Mouse (Mus musculus) liver, adult 2 months (tissue): ENCODE results near the gene Myh14. TPM values are rescaled to one million over a fixed set of nuclear protein-coding genes. Genes with fewer than 3 reads are reported as not detected.

Source experiments
- DNase-seq: peaks from one replicate; pipeline ENCODE4 v3.0.0-alpha.2; 2011; ENCODE audit warnings: low read depth, low spot score; ENCODE audit errors: extremely low read depth
- H3K27ac ChIP-seq: fragments of 200-500 bp; replicated peaks from 2 replicates; pipeline ENCODE4 v1.5.1; 2012; ENCODE audit warnings: low read depth, mild to moderate bottlenecking, control low read depth, inconsistent platforms, low read length; ENCODE audit not compliant: insufficient read depth
- H3K27me3 ChIP-seq: fragments of 200-500 bp; 2 replicates; pipeline ENCODE4 v1.6.1; 2012; ENCODE audit warnings: mild to moderate bottlenecking, moderate library complexity, low read length, inconsistent platforms; ENCODE audit not compliant: control insufficient read depth, insufficient read depth
- H3K36me3 ChIP-seq: fragments of 200-500 bp; 2 replicates; pipeline ENCODE4 v1.6.1; 2012; ENCODE audit warnings: low read length, inconsistent platforms; ENCODE audit not compliant: control insufficient read depth, insufficient read depth
- H3K4me1 ChIP-seq: fragments of 200-500 bp; 2 replicates; pipeline ENCODE4 v1.6.1; 2011; ENCODE audit warnings: low read length; ENCODE audit not compliant: control insufficient read depth, insufficient read depth
- H3K4me3 ChIP-seq: fragments of 200-500 bp; 2 replicates; pipeline ENCODE4 v1.5.1; 2011; ENCODE audit warnings: low read depth, mild to moderate bottlenecking, control low read depth, low read length, moderate library complexity; ENCODE audit not compliant: insufficient read depth
- H3K79me2 ChIP-seq: fragments of 200-500 bp; 2 replicates; pipeline ENCODE4 v1.6.1; 2012; ENCODE audit warnings: inconsistent platforms, mild to moderate bottlenecking, low read length, moderate library complexity; ENCODE audit not compliant: control insufficient read depth, insufficient read depth
- H3K9ac ChIP-seq: fragments of 200-500 bp; 2 replicates; pipeline ENCODE4 v1.6.1; 2012; ENCODE audit warnings: low read depth, mild to moderate bottlenecking, control low read depth, inconsistent platforms, low read length
- CTCF ChIP-seq: fragments of 200-500 bp; IDR thresholded peaks from 2 replicates; pipeline ENCODE4 v1.5.1; 2011; ENCODE audit warnings: low read depth, low read length, control low read depth
- POLR2A ChIP-seq: fragments of 200-500 bp; IDR thresholded peaks from 2 replicates; pipeline ENCODE4 v1.6.1; 2011; ENCODE audit warnings: low read length, control low read depth; ENCODE audit not compliant: insufficient read depth; ENCODE audit errors: extremely low read depth
- WGBS: fragments of 180-500 bp; shearing (Covaris S2); methylation state at CpG from one replicate; pipeline ENCODE4 v1.1.7; 2018; 5-methylcytosine and 5-hydroxymethylcytosine counted together
- polyA plus RNA-seq: library from polyadenylated mRNA; depleted of rRNA; stranded (reverse); fragments of >200 nt; gene quantifications from 2 replicates; pipeline ENCODE4 v1.2.3, GENCODE M21; 2012
- total RNA-seq: library from RNA; depleted of rRNA; stranded (reverse); fragments of >200 nt; gene quantifications from 2 replicates; pipeline ENCODE4 v1.2.3, GENCODE M21; 2014

Gene Myh14
- total and polyA plus RNA-seq, 2 experiments: 5.6 to 7.0 TPM

- H3K4me1 ChIP-seq: peaks cover 9% of the 10 kb centered on the region
- no peak overlapping the region for H3K27ac ChIP-seq
- H3K9ac ChIP-seq: no peak overlapping the region
- no peaks in the 10 kb centered on the region for H3K27me3 ChIP-seq
- H3K79me2 ChIP-seq: no peaks in the 10 kb centered on the region
- no peak for DNase-seq
- no peak overlapping the region for H3K4me3 ChIP-seq
- H3K36me3 ChIP-seq: no peaks in the 10 kb centered on the region
- TF ChIP-seq CTCF (no peak), POLR2A (no peak)
- 62% methylated on average over 10 of the region's 10 CpGs for WGBS
These were observed 22.9 kb downstream of the Myh14 start for GRCm38 (mm10) chr7:44647729-44648128.

- TF ChIP-seq POLR2A (no peak), CTCF (peak; percentile 86)
- no peaks in the 10 kb centered on the region for H3K79me2 ChIP-seq
- WGBS: 63% methylated on average over 7 of the region's 7 CpGs
- H3K4me3 ChIP-seq: no peak overlapping the region
- no peaks in the 10 kb centered on the region for H3K27me3 ChIP-seq
- no peaks in the 10 kb centered on the region for H3K36me3 ChIP-seq
- H3K4me1 ChIP-seq: peaks cover 9% of the 10 kb centered on the region
- peak; percentile 37 for DNase-seq
- H3K27ac ChIP-seq: no peak overlapping the region
- no peak overlapping the region for H3K9ac ChIP-seq
These were observed 23.5 kb downstream of the Myh14 start for GRCm38 (mm10) chr7:44647042-44647724.

- Histone ChIP-seq H3K4me1 (peaks cover 9% of the 10 kb centered on the region), H3K9ac (no peak overlapping the region), H3K79me2 (no peaks in the 10 kb centered on the region), H3K36me3 (no peaks in the 10 kb centered on the region), H3K27me3 (no peaks in the 10 kb centered on the region), H3K4me3 (no peak overlapping the region), H3K27ac (no peak overlapping the region)
- peak; percentile 69 for DNase-seq
- 11% methylated on average over 15 of the region's 15 CpGs for WGBS
- no peak for TF ChIP-seq CTCF
- TF ChIP-seq POLR2A: no peak
These were observed 24.7 kb downstream of the Myh14 start for GRCm38 (mm10) chr7:44645951-44646350.

- TF ChIP-seq CTCF: no peak
- TF ChIP-seq POLR2A: no peak
- no peak overlapping the region for H3K9ac ChIP-seq
- DNase-seq: peak; percentile 93
- H3K4me1 ChIP-seq: peaks cover 9% of the 10 kb centered on the region
- no peaks in the 10 kb centered on the region for H3K79me2 ChIP-seq
- H3K4me3 ChIP-seq: no peak overlapping the region
- H3K27ac ChIP-seq: no peak overlapping the region
- no peaks in the 10 kb centered on the region for H3K36me3 ChIP-seq
- H3K27me3 ChIP-seq: no peaks in the 10 kb centered on the region
- WGBS: 27% methylated on average over 5 of the region's 5 CpGs
These were observed 25.4 kb downstream of the Myh14 start for GRCm38 (mm10) chr7:44645256-44645655.

- no peaks in the 10 kb centered on the region for H3K36me3 ChIP-seq
- 46% methylated on average over 8 of the region's 8 CpGs for WGBS
- no peak overlapping the region for H3K27ac ChIP-seq
- peaks cover 9% of the 10 kb centered on the region for H3K4me1 ChIP-seq
- no peak overlapping the region for H3K9ac ChIP-seq
- TF ChIP-seq POLR2A (no peak), CTCF (peak; percentile 76)
- H3K4me3 ChIP-seq: no peak overlapping the region
- H3K79me2 ChIP-seq: no peaks in the 10 kb centered on the region
- no peaks in the 10 kb centered on the region for H3K27me3 ChIP-seq
- no peak for DNase-seq
These were observed 28.8 kb downstream of the Myh14 start for GRCm38 (mm10) chr7:44641887-44642286.

- TF ChIP-seq CTCF (no peak), POLR2A (no peak)
- Histone ChIP-seq H3K79me2 (no peaks in the 10 kb centered on the region), H3K27me3 (no peaks in the 10 kb centered on the region), H3K4me1 (peaks cover 9% of the 10 kb centered on the region), H3K9ac (no peak overlapping the region), H3K4me3 (no peak overlapping the region), H3K27ac (no peak overlapping the region), H3K36me3 (no peaks in the 10 kb centered on the region)
- WGBS: 62% methylated on average over 25 of the region's 25 CpGs
- no peak for DNase-seq
These were observed 29.6 kb downstream of the Myh14 start for GRCm38 (mm10) chr7:44640843-44641605.
